Mouse (Mus musculus): ENCODE results near the gene Krt80. TPM values are rescaled to one million over a fixed set of nuclear protein-coding genes. Genes with fewer than 3 reads are reported as not detected.
"Not testable (repeated sequence)": the region's sequence is repeated elsewhere in the genome, so short reads cannot be mapped to it uniquely, and the experiment has no call there.

Krt80 gene
- total RNA-seq, 2 experiments from 2014 or later: 1.6 to 1.9 TPM

- no peak for DNase-seq
These were observed 17.9 kb downstream of the Krt80 start for GRCm38 (mm10) chr15:101352047-101352446.

- DNase-seq: peak; percentile 45
These were observed 28.0 kb downstream of the Krt80 start for GRCm38 (mm10) chr15:101341797-101342515.

- peak; percentile 67 for DNase-seq
These were observed 30.4 kb downstream of the Krt80 start for GRCm38 (mm10) chr15:101339537-101339936.

GRCm38 (mm10) chr15:101338359-101338758 is 31.6 kb downstream of the Krt80 start:
- DNase-seq: peak; percentile 57

GRCm38 (mm10) chr15:101336474-101337174 is 33.3 kb downstream of the Krt80 start:
- peak; percentile 47 for DNase-seq

GRCm38 (mm10) chr15:101333648-101334047 is 36.3 kb downstream of the Krt80 start:
- DNase-seq: no peak

- DNase-seq: no peak
These were observed 36.8 kb downstream of the Krt80 start for GRCm38 (mm10) chr15:101333165-101333564.

GRCm38 (mm10) chr15:101332370-101332769 is 37.6 kb downstream of the Krt80 start:
- DNase-seq: no peak

GRCm38 (mm10) chr15:101331090-101331489 is 38.9 kb downstream of the Krt80 start:
- no peak for DNase-seq

GRCm38 (mm10) chr15:101329564-101329892 is 40.4 kb downstream of the Krt80 start:
- DNase-seq: no peak

GRCm38 (mm10) chr15:101328876-101329563 is 40.9 kb downstream of the Krt80 start:
- no peak for DNase-seq

- DNase-seq: peak; percentile 79
These were observed 42.7 kb downstream of the Krt80 start for GRCm38 (mm10) chr15:101327282-101327681.

GRCm38 (mm10) chr15:101325991-101326534 is 43.9 kb downstream of the Krt80 start:
- DNase-seq: no peak

GRCm38 (mm10) chr15:101324409-101324808 is 45.6 kb downstream of the Krt80 start:
- not testable (repeated sequence) for DNase-seq

- DNase-seq: no peak
These were observed 46.5 kb downstream of the Krt80 start for GRCm38 (mm10) chr15:101323511-101323910.

GRCm38 (mm10) chr15:101322640-101323039 is 47.3 kb downstream of the Krt80 start:
- DNase-seq: no peak

GRCm38 (mm10) chr15:101322106-101322505 is 47.9 kb downstream of the Krt80 start:
- no peak for DNase-seq

- DNase-seq: no peak
These were observed 48.8 kb downstream of the Krt80 start for GRCm38 (mm10) chr15:101321126-101321525.

GRCm38 (mm10) chr15:101320618-101321041 is 49.3 kb downstream of the Krt80 start:
- no peak for DNase-seq

GRCm38 (mm10) chr15:101320010-101320617 is 49.8 kb downstream of the Krt80 start:
- no peak for DNase-seq

- no peak for DNase-seq
These were observed 50.8 kb downstream of the Krt80 start for GRCm38 (mm10) chr15:101318889-101319765.

Data from gastrocnemius, postnatal 25 days (tissue).